Mouse (Mus musculus): Measurements from ENCODE around the gene Zfp697.

DNA sequence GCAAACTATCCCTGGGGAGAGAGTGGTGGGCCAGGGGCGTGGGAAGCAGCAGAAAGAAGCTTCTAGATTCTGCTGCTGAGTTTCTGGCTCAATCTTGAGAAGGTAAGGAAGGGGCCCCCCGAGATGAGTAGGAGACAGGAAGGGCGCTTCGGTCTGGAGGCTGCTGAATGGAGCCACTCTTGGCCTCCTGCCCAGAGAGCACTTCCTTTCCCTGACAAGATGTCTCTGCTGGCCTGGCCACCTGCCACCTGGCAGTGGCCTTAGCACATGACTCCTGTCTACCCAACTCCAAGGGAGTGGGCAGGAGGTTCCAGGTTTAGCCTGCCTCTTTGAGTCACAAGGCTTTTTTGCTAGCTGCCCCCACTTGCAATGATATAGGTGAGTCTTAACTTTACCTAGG lies 35.1 kb downstream of the Zfp697 start:
- no peak for TF ChIP-seq POLR2A (IDR thresholded peaks at IDR 0.05; ENCODE audit: insufficient read depth, low read depth, low read length)
- no peak for TF ChIP-seq CTCF (IDR thresholded peaks at IDR 0.05; ENCODE audit: insufficient read depth, low read depth, low read length)

Measured in olfactory bulb, adult 2 months (tissue).